Mouse (Mus musculus): ENCODE measurements around the gene Gpalpp1. TPM values are rescaled to one million over a fixed set of nuclear protein-coding genes. Genes with fewer than 3 reads are reported as not detected.

Gene Gpalpp1
- total RNA-seq (2014; rRNA removed): 18.6 and 20.2 TPM in 2 replicates
- 8.3 and 8.6 TPM in 2 replicates for polyA plus RNA-seq (2015; fragmentation: Nextera tagmentation; extraction: Ambion mirVana)

- H3K4me3 ChIP-seq (ENCODE audit: low read depth, low read length): peak within 1 kb of the TSS; percentile 87
- WGBS: under 1% methylated on average over 68 of the region's 69 CpGs
These were observed at the start of gene Gpalpp1, which contains the start of gene Nufip1 for GRCm38 (mm10) chr14:76110396-76111221. Gpalpp1 (minus strand) TSS chr14:76110760. Nufip1 (plus strand) TSS chr14:76110891.

GRCm38 (mm10) chr14:76158192-76158785 is 47.7 kb upstream of the Gpalpp1 start:
- H3K27ac ChIP-seq (ENCODE audit: low read depth, low read length): no peak overlapping the region

More at GRCm38 (mm10) chr14:76110396-76111221, at the start of gene Gpalpp1, which contains the start of gene Nufip1:
- ATAC-seq (ENCODE audit: low FRiP score) (peak; percentile 99), DNase-seq (ENCODE audit: low spot score) (peak; percentile 99)
- Histone ChIP-seq H3K9ac (replicated peaks; ENCODE audit: low read length, poor library complexity, severe bottlenecking) (peak within 1 kb of the TSS; percentile 83), H3K27me3 (ENCODE audit: insufficient read depth, low read length) (no peaks in the 10 kb centered on the region), H3K36me3 (ENCODE audit: insufficient read depth, low read length) (peaks cover 14% of the 10 kb centered on the region), H3K4me1 (ENCODE audit: insufficient read depth, low read length) (peaks cover 5% of the 10 kb centered on the region; the same call in 1 of the 2 replicates), H3K4me2 (ENCODE audit: low read depth, low read length, poor library complexity, severe bottlenecking) (peak within 1 kb of the TSS; percentile 82), H3K9me3 (ENCODE audit: low read length) (no peaks in the 10 kb centered on the region), H3K27ac (ENCODE audit: low read depth, low read length) (peak within 1 kb of the TSS; percentile 83)
- 0 out of 2 replicates have a peak, but pooled peaks have one; percentile 22 for TF ChIP-seq CTCF (IDR thresholded peaks at IDR 0.05)

GRCm38 (mm10) chr14:76153828-76154227 is 43.3 kb upstream of the Gpalpp1 start:
- WGBS: 29% methylated on average over 6 of the region's 6 CpGs
- ATAC-seq (ENCODE audit: low FRiP score): no peak
- Histone ChIP-seq H3K27me3 (ENCODE audit: insufficient read depth, low read length) (no peaks in the 10 kb centered on the region), H3K4me2 (ENCODE audit: low read depth, low read length, poor library complexity, severe bottlenecking) (peak overlapping the region; percentile 61), H3K4me1 (ENCODE audit: insufficient read depth, low read length) (no peaks in the 10 kb centered on the region), H3K36me3 (ENCODE audit: insufficient read depth, low read length) (no peaks in the 10 kb centered on the region), H3K9me3 (ENCODE audit: low read length) (no peaks in the 10 kb centered on the region), H3K27ac (ENCODE audit: low read depth, low read length) (peak overlapping the region; percentile 93; the same call in 1 of the 2 replicates), H3K4me3 (ENCODE audit: low read depth, low read length) (peak overlapping the region; percentile 61; the same call in 1 of the 2 replicates), H3K9ac (replicated peaks; ENCODE audit: low read length, poor library complexity, severe bottlenecking) (no peak overlapping the region)
- DNase-seq (ENCODE audit: low spot score): no peak
- TF ChIP-seq CTCF (IDR thresholded peaks at IDR 0.05): no peak

More at GRCm38 (mm10) chr14:76158192-76158785, 47.7 kb upstream of the Gpalpp1 start:
- no peak for ATAC-seq (ENCODE audit: low FRiP score)
- Histone ChIP-seq H3K9ac (replicated peaks; ENCODE audit: low read length, poor library complexity, severe bottlenecking) (no peak overlapping the region), H3K9me3 (ENCODE audit: low read length) (no peaks in the 10 kb centered on the region), H3K4me2 (ENCODE audit: low read depth, low read length, poor library complexity, severe bottlenecking) (no peak overlapping the region), H3K36me3 (ENCODE audit: insufficient read depth, low read length) (no peaks in the 10 kb centered on the region), H3K27me3 (ENCODE audit: insufficient read depth, low read length) (no peaks in the 10 kb centered on the region), H3K4me3 (ENCODE audit: low read depth, low read length) (no peak overlapping the region), H3K4me1 (ENCODE audit: insufficient read depth, low read length) (no peaks in the 10 kb centered on the region)
- no peak for TF ChIP-seq CTCF (IDR thresholded peaks at IDR 0.05)
- WGBS: 48% methylated on average over 5 of the region's 5 CpGs
- DNase-seq (ENCODE audit: low spot score): no peak

GRCm38 (mm10) chr14:76153003-76153675 is 42.6 kb upstream of the Gpalpp1 start:
- peak; percentile 26 for DNase-seq (ENCODE audit: low spot score)
- Histone ChIP-seq H3K9ac (replicated peaks; ENCODE audit: low read length, poor library complexity, severe bottlenecking) (peak overlapping the region; percentile 72), H3K4me1 (ENCODE audit: insufficient read depth, low read length) (no peaks in the 10 kb centered on the region), H3K36me3 (ENCODE audit: insufficient read depth, low read length) (no peaks in the 10 kb centered on the region), H3K27me3 (ENCODE audit: insufficient read depth, low read length) (no peaks in the 10 kb centered on the region), H3K27ac (ENCODE audit: low read depth, low read length) (peak overlapping the region; percentile 93), H3K4me2 (ENCODE audit: low read depth, low read length, poor library complexity, severe bottlenecking) (peak overlapping the region; percentile 61), H3K9me3 (ENCODE audit: low read length) (no peaks in the 10 kb centered on the region), H3K4me3 (ENCODE audit: low read depth, low read length) (peak overlapping the region; percentile 61)
- peak; percentile 64 for ATAC-seq (ENCODE audit: low FRiP score)
- no peak for TF ChIP-seq CTCF (IDR thresholded peaks at IDR 0.05)
- 1% methylated on average over 24 of the region's 24 CpGs for WGBS

- Histone ChIP-seq H3K4me1 (ENCODE audit: insufficient read depth, low read length) (no peaks in the 10 kb centered on the region), H3K4me2 (ENCODE audit: low read depth, low read length, poor library complexity, severe bottlenecking) (peak overlapping the region; percentile 61), H3K4me3 (ENCODE audit: low read depth, low read length) (peak overlapping the region; percentile 61), H3K9me3 (ENCODE audit: low read length) (no peaks in the 10 kb centered on the region), H3K36me3 (ENCODE audit: insufficient read depth, low read length) (no peaks in the 10 kb centered on the region), H3K9ac (replicated peaks; ENCODE audit: low read length, poor library complexity, severe bottlenecking) (peak overlapping the region; percentile 72), H3K27ac (ENCODE audit: low read depth, low read length) (peak overlapping the region; percentile 93), H3K27me3 (ENCODE audit: insufficient read depth, low read length) (no peaks in the 10 kb centered on the region)
- peak; percentile 73 for TF ChIP-seq CTCF (IDR thresholded peaks at IDR 0.05)
- WGBS: under 1% methylated on average over 41 of the region's 41 CpGs
- ATAC-seq (ENCODE audit: low FRiP score) (peak; percentile 95), DNase-seq (ENCODE audit: low spot score) (peak; percentile 98)
These were observed 41.8 kb upstream of the Gpalpp1 start for GRCm38 (mm10) chr14:76152162-76153002.
